Mouse (Mus musculus): ENCODE data around the gene Wdr49.

DNA sequence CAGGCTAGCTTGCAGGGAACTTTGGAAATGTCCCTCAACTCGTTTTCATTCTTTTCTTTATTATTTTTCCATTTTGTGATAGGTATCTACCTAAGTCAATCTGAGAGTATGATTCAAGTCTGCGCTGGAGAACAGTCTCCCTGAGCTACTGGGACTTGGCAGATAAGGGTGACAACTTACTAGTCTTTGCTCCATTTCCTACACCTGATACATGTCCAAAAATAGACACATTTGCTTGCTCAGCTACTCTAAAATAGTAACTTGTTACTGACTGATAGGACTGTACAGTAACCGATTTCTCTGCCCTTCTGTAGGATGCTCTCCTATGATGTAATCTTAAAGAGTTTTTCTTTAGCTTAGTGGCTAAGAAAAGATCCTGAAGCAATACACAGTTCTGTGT, 87.5 kb downstream of the Wdr49 start:
- TF ChIP-seq CTCF (IDR thresholded peaks at IDR 0.05; ENCODE audit: borderline replicate concordance, control insufficient read depth, extremely low read depth, insufficient read depth, low read length, poor library complexity) (no peak), POLR2A (IDR thresholded peaks at IDR 0.05; ENCODE audit: control insufficient read depth, extremely low read depth, insufficient read depth, low read length, poor library complexity) (no peak)

Data from thymus, adult 2 months (tissue).